Mouse (Mus musculus) bone marrow, adult 2 months (tissue): ENCODE results near the gene Dmpk. TPM values are rescaled to one million over a fixed set of nuclear protein-coding genes. Genes with fewer than 3 reads are reported as not detected.

Experiments used
- H3K27ac ChIP-seq: fragments of 200-500 bp; 2 replicates; pipeline ENCODE4 v1.5.1; 2012; ENCODE audit warnings: low read depth, mild to moderate bottlenecking, control low read depth, inconsistent platforms, low read length; ENCODE audit not compliant: control insufficient read depth, poor library complexity, insufficient read depth
- H3K4me1 ChIP-seq: fragments of 200-500 bp; 2 replicates; pipeline ENCODE4 v1.6.1; 2011; ENCODE audit warnings: low read length; ENCODE audit not compliant: control insufficient read depth, insufficient read depth
- H3K4me3 ChIP-seq: fragments of 200-500 bp; replicated peaks from 2 replicates; pipeline ENCODE3; 2011; ENCODE audit warnings: mild to moderate bottlenecking, low read depth, low read length, control low read depth; ENCODE audit not compliant: control insufficient read depth
- CTCF ChIP-seq: fragments of 200-500 bp; IDR thresholded peaks from 2 replicates; pipeline ENCODE4 v1.5.1; 2011; ENCODE audit warnings: low read length, control low read depth; ENCODE audit not compliant: control insufficient read depth, insufficient read depth
- POLR2A ChIP-seq: fragments of 200-500 bp; IDR thresholded peaks from 2 replicates; pipeline ENCODE4 v1.6.1; 2011; ENCODE audit warnings: low read depth, mild to moderate bottlenecking, control low read depth, low read length, borderline replicate concordance; ENCODE audit not compliant: control insufficient read depth
- WGBS: fragments of 180-500 bp; shearing (Covaris S2); methylation state at CpG from one replicate; pipeline ENCODE4 v1.1.7; 2018; 5-methylcytosine and 5-hydroxymethylcytosine counted together
- polyA plus RNA-seq: library from polyadenylated mRNA; stranded (reverse); fragments of >200 nt; gene quantifications from 2 replicates; pipeline ENCODE4 v1.2.4, GENCODE M21; 2011; ENCODE audit warnings: low replicate concordance; ENCODE audit not compliant: missing spikeins, insufficient read depth, insufficient read length

Gene Dmpk
- polyA plus RNA-seq, 1 experiment: 42.6 TPM

DNA sequence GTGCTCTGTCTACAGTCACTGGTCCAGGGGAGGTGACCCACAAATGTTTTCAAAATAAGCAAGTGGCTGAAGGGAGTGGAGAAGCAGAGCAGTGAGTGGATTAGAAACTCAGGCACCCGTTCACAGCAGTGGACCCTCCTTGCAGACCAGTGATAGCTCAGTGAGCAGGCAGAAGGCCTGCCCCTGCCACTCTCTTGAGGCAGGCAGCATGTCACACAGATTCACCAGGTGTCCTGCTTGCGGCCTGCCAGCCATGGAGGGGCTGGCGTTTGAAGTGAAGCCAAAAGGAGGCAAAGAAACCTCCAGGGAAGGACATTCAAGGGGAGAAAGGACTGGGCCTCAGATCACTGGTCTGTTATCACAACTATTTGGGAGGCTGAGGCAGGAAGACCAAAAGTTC is 4.9 kb upstream of the Dmpk start:
- Histone ChIP-seq H3K4me3 (no peak overlapping the region), H3K4me1 (peaks cover 10% of the 10 kb centered on the region), H3K27ac (no peak overlapping the region)
- WGBS: 73% methylated on average over 3 of the region's 3 CpGs
- TF ChIP-seq CTCF (no peak), POLR2A (no peak)

DNA sequence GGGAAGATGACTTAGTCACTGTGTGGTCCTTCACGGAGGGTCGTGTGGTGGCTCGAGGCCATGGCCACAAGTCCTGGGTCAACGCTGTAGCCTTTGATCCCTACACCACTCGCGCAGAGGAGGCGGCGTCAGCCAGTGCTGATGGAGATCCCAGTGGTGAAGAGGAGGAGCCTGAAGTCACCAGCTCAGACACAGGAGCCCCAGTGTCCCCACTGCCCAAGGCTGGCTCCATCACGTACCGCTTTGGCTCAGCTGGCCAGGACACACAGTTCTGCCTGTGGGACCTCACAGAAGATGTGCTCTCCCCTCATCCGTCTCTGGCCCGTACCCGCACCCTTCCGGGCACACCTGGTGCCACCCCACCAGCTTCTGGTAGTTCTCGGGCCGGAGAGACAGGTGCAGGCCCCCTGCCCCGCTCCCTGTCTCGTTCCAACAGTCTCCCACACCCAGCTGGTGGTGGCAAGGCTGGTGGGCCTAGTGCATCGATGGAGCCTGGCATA is 3.1 kb upstream of the Dmpk start:
- no peak overlapping the region for H3K27ac ChIP-seq
- peaks cover 10% of the 10 kb centered on the region for H3K4me1 ChIP-seq
- 96% methylated on average over 19 of the region's 19 CpGs for WGBS
- no peak overlapping the region for H3K4me3 ChIP-seq
- TF ChIP-seq POLR2A: no peak
- TF ChIP-seq CTCF: no peak

DNA sequence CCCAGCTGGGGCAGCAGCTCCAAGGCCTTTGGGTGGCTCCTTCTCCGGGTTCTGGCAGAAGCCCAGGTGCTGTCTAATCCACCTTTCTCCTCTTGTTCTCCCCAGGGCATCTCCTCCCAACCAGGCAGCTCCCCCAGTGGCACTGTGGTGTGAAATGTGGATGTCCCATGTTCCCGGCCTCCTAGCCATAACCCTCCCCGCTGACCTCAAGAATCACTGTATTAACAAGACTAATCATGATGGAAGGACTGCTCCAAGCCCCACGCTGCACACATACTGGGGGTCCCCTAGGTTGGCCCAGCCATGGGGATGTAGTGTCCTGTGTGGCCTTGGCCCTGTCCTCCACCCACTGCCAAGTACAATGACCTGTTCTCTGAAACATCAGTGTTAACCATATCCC is 1.5 kb upstream of the Dmpk start:
- TF ChIP-seq POLR2A (no peak), CTCF (no peak)
- H3K4me1 ChIP-seq: peaks cover 10% of the 10 kb centered on the region; the same call in 1 of the 2 replicates
- WGBS: 85% methylated on average over 4 of the region's 4 CpGs

DNA sequence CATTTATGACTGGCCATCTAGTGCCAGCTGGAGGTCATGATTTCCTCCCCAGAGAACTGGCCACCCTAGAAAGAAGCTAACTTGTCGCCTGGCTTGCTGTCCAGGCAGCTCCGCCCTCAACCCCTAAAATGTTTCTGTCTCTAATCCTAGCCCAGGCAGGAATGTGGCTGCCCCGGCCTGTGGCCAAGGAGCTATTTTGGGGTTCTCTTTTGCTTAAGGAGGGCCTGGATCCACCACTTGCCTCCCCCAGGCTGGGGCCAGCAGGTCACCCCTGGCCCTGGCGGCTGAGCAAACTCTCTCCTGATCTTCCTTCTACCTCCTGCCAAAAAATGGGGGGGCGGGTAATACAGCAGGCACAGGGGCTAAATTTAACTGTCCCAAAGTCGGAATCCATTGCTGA is 553 bp upstream of the Dmpk start:
- Histone ChIP-seq H3K4me1 (peaks cover 5% of the 10 kb centered on the region; the same call in 1 of the 2 replicates), H3K4me3 (no peak overlapping the region), H3K27ac (no peak overlapping the region)
- 76% methylated on average over 6 of the region's 6 CpGs for WGBS
- TF ChIP-seq CTCF: no peak
- no peak for TF ChIP-seq POLR2A

More for the DNA sequence above, 1.5 kb upstream of the Dmpk start:
- H3K27ac ChIP-seq: no peak overlapping the region
- no peak overlapping the region for H3K4me3 ChIP-seq

DNA sequence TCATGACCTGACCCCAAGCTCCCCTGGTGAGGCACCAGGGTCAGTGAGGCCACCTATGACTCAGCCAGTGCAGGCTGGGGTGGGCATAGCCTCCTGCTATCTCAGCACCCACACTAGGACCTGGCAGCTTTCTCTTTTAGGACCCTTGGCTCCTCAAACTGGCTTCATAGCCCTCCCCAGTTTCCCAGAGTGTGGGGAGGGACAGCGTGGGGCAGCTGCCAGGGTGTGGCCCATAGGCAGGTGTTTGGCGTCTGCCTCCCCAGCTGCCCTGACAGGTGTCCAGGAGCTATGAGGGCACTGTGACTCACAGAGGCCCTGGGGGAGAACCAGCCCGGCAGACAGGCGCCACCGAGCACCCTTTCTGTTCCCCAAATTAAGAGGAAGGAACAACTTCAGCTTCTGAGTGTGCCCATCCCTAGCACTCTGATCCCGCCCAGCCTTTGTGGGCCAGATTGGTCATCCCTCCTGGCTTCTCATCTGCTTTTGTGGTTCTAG is 675 bp downstream of the Dmpk start:
- no peak overlapping the region for H3K4me3 ChIP-seq
- 4% methylated on average over 6 of the region's 6 CpGs for WGBS
- TF ChIP-seq CTCF (no peak), POLR2A (no peak)
- H3K27ac ChIP-seq: peak overlapping the region; percentile 16; the same call in 1 of the 2 replicates
- peaks cover 4% of the 10 kb centered on the region; the same call in 1 of the 2 replicates for H3K4me1 ChIP-seq

DNA sequence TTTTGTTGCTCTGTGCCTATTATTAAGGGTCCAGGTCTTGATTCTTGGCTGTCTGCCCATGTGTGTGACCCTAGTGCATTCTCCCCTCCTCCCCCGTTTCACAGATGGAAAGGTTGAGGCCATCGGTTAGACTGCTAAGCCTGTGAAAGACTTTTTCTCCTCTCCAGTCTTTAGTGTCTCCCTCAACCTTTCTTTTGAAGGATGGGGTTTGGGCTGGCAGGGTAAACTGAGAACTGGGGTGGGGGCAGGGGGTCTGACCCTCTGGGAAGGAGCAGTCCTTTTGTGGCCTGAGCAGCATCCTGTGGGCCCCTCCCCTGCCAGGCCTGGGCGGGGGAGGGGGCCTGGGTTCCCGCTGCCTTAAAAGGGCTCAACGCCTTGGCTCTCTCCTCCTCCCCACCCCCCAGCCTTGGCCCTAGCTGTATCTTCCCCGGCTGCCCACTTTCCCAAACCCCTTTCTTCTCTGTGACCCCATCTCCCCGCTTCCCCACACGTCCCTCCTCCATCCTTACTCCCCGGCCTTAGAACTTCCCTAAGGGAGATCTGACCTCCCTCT is 1.3 kb downstream of the Dmpk start:
- TF ChIP-seq CTCF (no peak), POLR2A (no peak)
- 22% methylated on average over 9 of the region's 9 CpGs for WGBS
- H3K4me3 ChIP-seq: no peak overlapping the region
- H3K4me1 ChIP-seq: peaks cover 4% of the 10 kb centered on the region; the same call in 1 of the 2 replicates
- H3K27ac ChIP-seq: no peak overlapping the region

DNA sequence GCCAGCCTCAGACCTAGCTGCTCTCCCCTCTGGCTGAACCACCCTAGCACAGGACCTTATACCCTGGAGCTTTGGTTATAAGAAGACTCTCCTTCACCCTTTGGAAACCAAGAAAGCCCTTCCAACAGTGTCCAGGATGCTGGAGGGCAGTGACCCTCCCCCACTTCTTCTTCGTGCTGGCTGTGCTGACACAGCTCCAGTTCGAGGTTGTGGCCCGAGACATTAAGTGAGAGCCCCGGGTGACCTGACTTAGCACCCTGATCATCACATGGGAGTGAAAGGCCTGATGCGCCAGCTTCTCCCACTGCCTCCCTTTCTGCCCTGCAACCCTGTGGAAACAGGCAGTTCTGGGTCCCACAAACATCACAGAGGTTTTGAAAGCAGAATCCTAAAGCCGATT is 1.8 kb downstream of the Dmpk start:
- no peak overlapping the region for H3K4me3 ChIP-seq
- 10% methylated on average over 6 of the region's 6 CpGs for WGBS

DNA sequence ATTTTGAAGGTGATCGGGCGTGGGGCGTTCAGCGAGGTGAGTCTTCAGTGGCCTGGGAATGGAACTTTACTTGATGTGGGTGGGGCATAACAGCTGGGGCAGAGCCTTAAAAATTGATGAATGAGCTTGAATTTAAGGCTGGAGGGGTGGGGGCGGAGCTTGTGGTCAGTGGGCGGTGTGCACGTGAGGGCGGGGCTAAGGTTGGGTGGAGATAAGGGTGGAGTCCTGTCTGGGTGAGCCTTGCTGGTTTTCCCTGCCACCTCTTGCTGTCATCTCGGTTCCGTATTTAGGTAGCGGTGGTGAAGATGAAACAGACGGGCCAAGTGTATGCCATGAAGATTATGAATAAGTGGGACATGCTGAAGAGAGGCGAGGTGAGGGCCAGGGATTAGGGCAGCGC is 2.4 kb downstream of the Dmpk start:
- Histone ChIP-seq H3K4me3 (no peak overlapping the region), H3K27ac (no peak overlapping the region), H3K4me1 (peaks cover 4% of the 10 kb centered on the region; the same call in 1 of the 2 replicates)
- WGBS: 3% methylated on average over 14 of the region's 14 CpGs
- TF ChIP-seq CTCF (no peak), POLR2A (no peak)

More for the DNA sequence above, 1.8 kb downstream of the Dmpk start:
- H3K4me1 ChIP-seq: peaks cover 4% of the 10 kb centered on the region; the same call in 1 of the 2 replicates
- TF ChIP-seq CTCF (no peak), POLR2A (no peak)
- no peak overlapping the region for H3K27ac ChIP-seq
